Mouse (Mus musculus) kidney, adult 2 months (tissue): ENCODE results near the gene Nsf.

ENCODE experiments used
- CTCF ChIP-seq: fragments of 200-500 bp; conservative IDR thresholded peaks from 2 replicates; pipeline ENCODE4 v1.5.1; 2011; ENCODE audit warnings: low read depth, mild to moderate bottlenecking, control low read depth, low read length, moderate library complexity, mixed read lengths; ENCODE audit not compliant: insufficient read depth, insufficient read length
- POLR2A ChIP-seq: fragments of 200-500 bp; IDR thresholded peaks from one replicate; pipeline ENCODE4 v1.6.1; 2011; ENCODE audit warnings: low read depth, low read length, control low read depth

GRCm38 (mm10) chr11:103883793-103884192, 70.1 kb downstream of the Nsf start:
- no peak for TF ChIP-seq POLR2A
- no peak for TF ChIP-seq CTCF
